Mouse (Mus musculus): ENCODE measurements at regions not wholly inside any gene's neighbourhood (a gene's known extent, or its start where the extent isn't known, plus 50 kb on each side); places are given as distances from the start of the nearest gene placed in this dataset.

- Histone ChIP-seq H3K4me2 (no peak overlapping the region), H3K9me3 (replicated peaks) (no peaks in the 10 kb centered on the region), H3K4me3 (no peak overlapping the region), H3K27me3 (replicated peaks) (no peaks in the 10 kb centered on the region), H3K9ac (no peak overlapping the region), H3K4me1 (peaks cover 24% of the 10 kb centered on the region), H3K27ac (no peak overlapping the region), H3K36me3 (no peaks in the 10 kb centered on the region)
- no peak for ATAC-seq
- 80% methylated on average over 8 of the region's 8 CpGs for WGBS (ENCODE audit: insufficient replicate concordance)
Measured at GRCm38 (mm10) chr4:124057607-124058006, 139.8 kb upstream of the 4930535I16Rik start.

GRCm38 (mm10) chr4:124054240-124054760 lies 136.5 kb upstream of the 4930535I16Rik start:
- peak overlapping the region; percentile 73 for H3K27ac ChIP-seq
- 65% methylated on average over 1 of the region's 1 CpGs for WGBS (ENCODE audit: insufficient replicate concordance)

GRCm38 (mm10) chr4:124053340-124054038 lies 135.7 kb upstream of the 4930535I16Rik start:
- Histone ChIP-seq H3K27me3 (replicated peaks) (no peaks in the 10 kb centered on the region), H3K36me3 (no peaks in the 10 kb centered on the region), H3K4me1 (peaks cover 39% of the 10 kb centered on the region), H3K4me2 (peak overlapping the region; percentile 47), H3K9ac (no peak overlapping the region), H3K27ac (peak overlapping the region; percentile 73), H3K9me3 (replicated peaks) (no peaks in the 10 kb centered on the region), H3K4me3 (no peak overlapping the region)
- WGBS (ENCODE audit: insufficient replicate concordance) = 53% methylated on average over 2 of the region's 2 CpGs
- peak; percentile 96 for ATAC-seq

More at GRCm38 (mm10) chr4:124054240-124054760, 136.5 kb upstream of the 4930535I16Rik start:
- H3K9ac ChIP-seq = no peak overlapping the region
- H3K4me2 ChIP-seq = peak overlapping the region; percentile 47
- H3K27me3 ChIP-seq (replicated peaks) = no peaks in the 10 kb centered on the region
- no peaks in the 10 kb centered on the region for H3K36me3 ChIP-seq
- H3K4me3 ChIP-seq = no peak overlapping the region
- no peaks in the 10 kb centered on the region for H3K9me3 ChIP-seq (replicated peaks)
- H3K4me1 ChIP-seq = peaks cover 39% of the 10 kb centered on the region
- ATAC-seq = no peak

- Histone ChIP-seq H3K9ac (no peak overlapping the region), H3K36me3 (no peaks in the 10 kb centered on the region), H3K27me3 (replicated peaks) (no peaks in the 10 kb centered on the region), H3K4me3 (no peak overlapping the region), H3K4me2 (no peak overlapping the region), H3K27ac (peak overlapping the region; percentile 73; the same call in 1 of the 2 replicates), H3K4me1 (peaks cover 39% of the 10 kb centered on the region), H3K9me3 (replicated peaks) (no peaks in the 10 kb centered on the region)
- 59% methylated on average over 2 of the region's 2 CpGs for WGBS (ENCODE audit: insufficient replicate concordance)
- no peak for ATAC-seq
Measured at GRCm38 (mm10) chr4:124052387-124052786, 134.6 kb upstream of the 4930535I16Rik start.

- H3K9ac ChIP-seq = no peak overlapping the region
- peaks cover 22% of the 10 kb centered on the region for H3K4me1 ChIP-seq
- H3K27ac ChIP-seq = no peak overlapping the region
- WGBS (ENCODE audit: insufficient replicate concordance) = 74% methylated on average over 12 of the region's 12 CpGs
- no peaks in the 10 kb centered on the region for H3K36me3 ChIP-seq
- no peak overlapping the region for H3K4me2 ChIP-seq
- H3K9me3 ChIP-seq (replicated peaks) = no peaks in the 10 kb centered on the region
- H3K4me3 ChIP-seq = no peak overlapping the region
- ATAC-seq = no peak
- no peaks in the 10 kb centered on the region for H3K27me3 ChIP-seq (replicated peaks)
Measured at GRCm38 (mm10) chr4:124048348-124048831, 130.6 kb upstream of the 4930535I16Rik start.

GRCm38 (mm10) chr4:124047898-124048297 lies 130.1 kb upstream of the 4930535I16Rik start:
- Histone ChIP-seq H3K9ac (no peak overlapping the region), H3K4me1 (peaks cover 17% of the 10 kb centered on the region), H3K27ac (no peak overlapping the region), H3K4me2 (no peak overlapping the region), H3K36me3 (no peaks in the 10 kb centered on the region), H3K9me3 (replicated peaks) (no peaks in the 10 kb centered on the region), H3K4me3 (no peak overlapping the region), H3K27me3 (replicated peaks) (no peaks in the 10 kb centered on the region)
- ATAC-seq = no peak
- WGBS (ENCODE audit: insufficient replicate concordance) = 70% methylated on average over 3 of the region's 3 CpGs

GRCm38 (mm10) chr4:124036483-124036882 lies 118.7 kb upstream of the 4930535I16Rik start:
- Histone ChIP-seq H3K27me3 (replicated peaks) (peaks cover 27% of the 10 kb centered on the region), H3K27ac (no peak overlapping the region), H3K4me3 (no peak overlapping the region), H3K9ac (no peak overlapping the region), H3K36me3 (no peaks in the 10 kb centered on the region), H3K9me3 (replicated peaks) (no peaks in the 10 kb centered on the region), H3K4me1 (no peaks in the 10 kb centered on the region), H3K4me2 (no peak overlapping the region)
- 74% methylated on average over 12 of the region's 12 CpGs for WGBS (ENCODE audit: insufficient replicate concordance)
- ATAC-seq = no peak

GRCm38 (mm10) chr4:124035657-124036061 lies 117.8 kb upstream of the 4930535I16Rik start:
- 29% methylated on average over 10 of the region's 10 CpGs for WGBS (ENCODE audit: insufficient replicate concordance)
- no peaks in the 10 kb centered on the region for H3K36me3 ChIP-seq
- H3K4me2 ChIP-seq = no peak overlapping the region
- H3K9me3 ChIP-seq (replicated peaks) = no peaks in the 10 kb centered on the region
- no peaks in the 10 kb centered on the region for H3K4me1 ChIP-seq
- no peak for ATAC-seq
- no peak overlapping the region for H3K4me3 ChIP-seq
- H3K9ac ChIP-seq = no peak overlapping the region
- no peak overlapping the region for H3K27ac ChIP-seq
- peaks cover 29% of the 10 kb centered on the region for H3K27me3 ChIP-seq (replicated peaks)

- Histone ChIP-seq H3K27ac (no peak overlapping the region), H3K4me3 (no peak overlapping the region), H3K4me2 (no peak overlapping the region), H3K36me3 (no peaks in the 10 kb centered on the region), H3K9me3 (replicated peaks) (no peaks in the 10 kb centered on the region), H3K9ac (no peak overlapping the region), H3K27me3 (replicated peaks) (peaks cover 29% of the 10 kb centered on the region), H3K4me1 (no peaks in the 10 kb centered on the region)
- ATAC-seq = no peak
- WGBS (ENCODE audit: insufficient replicate concordance) = 41% methylated on average over 7 of the region's 7 CpGs
Measured at GRCm38 (mm10) chr4:124035192-124035591, 117.4 kb upstream of the 4930535I16Rik start.

GRCm38 (mm10) chr4:124028061-124028460 lies 110.2 kb upstream of the 4930535I16Rik start:
- H3K27me3 ChIP-seq (replicated peaks) = peaks cover 5% of the 10 kb centered on the region; the same call in 1 of the 2 replicates
- no peak overlapping the region for H3K4me3 ChIP-seq
- H3K4me2 ChIP-seq = no peak overlapping the region
- H3K36me3 ChIP-seq = no peaks in the 10 kb centered on the region
- 79% methylated on average over 12 of the region's 12 CpGs for WGBS (ENCODE audit: insufficient replicate concordance)
- no peaks in the 10 kb centered on the region for H3K4me1 ChIP-seq
- H3K9me3 ChIP-seq (replicated peaks) = no peaks in the 10 kb centered on the region
- H3K27ac ChIP-seq = no peak overlapping the region
- no peak for ATAC-seq
- H3K9ac ChIP-seq = no peak overlapping the region

GRCm38 (mm10) chr4:124016401-124016800 lies 98.6 kb upstream of the 4930535I16Rik start:
- no peak overlapping the region for H3K4me2 ChIP-seq
- WGBS (ENCODE audit: insufficient replicate concordance) = 70% methylated on average over 3 of the region's 3 CpGs
- H3K9ac ChIP-seq = no peak overlapping the region
- H3K27me3 ChIP-seq (replicated peaks) = no peaks in the 10 kb centered on the region; the same call in 1 of the 2 replicates
- H3K9me3 ChIP-seq (replicated peaks) = no peaks in the 10 kb centered on the region
- H3K36me3 ChIP-seq = no peaks in the 10 kb centered on the region
- no peak overlapping the region for H3K4me3 ChIP-seq
- no peak for ATAC-seq
- no peak overlapping the region for H3K27ac ChIP-seq
- H3K4me1 ChIP-seq = no peaks in the 10 kb centered on the region

GRCm38 (mm10) chr4:124015323-124015722 lies 97.5 kb upstream of the 4930535I16Rik start:
- ATAC-seq = no peak
- Histone ChIP-seq H3K4me2 (no peak overlapping the region), H3K27ac (no peak overlapping the region), H3K4me1 (no peaks in the 10 kb centered on the region), H3K9ac (no peak overlapping the region), H3K4me3 (no peak overlapping the region), H3K27me3 (replicated peaks) (no peaks in the 10 kb centered on the region; the same call in 1 of the 2 replicates), H3K9me3 (replicated peaks) (no peaks in the 10 kb centered on the region), H3K36me3 (no peaks in the 10 kb centered on the region)
- WGBS (ENCODE audit: insufficient replicate concordance) = 54% methylated on average over 6 of the region's 6 CpGs

All from liver, embryonic 12.5 days (tissue).